Mouse (Mus musculus) right cerebral cortex, adult 2 months (tissue): Measurements from ENCODE around the gene Fgfr4.

ENCODE experiments used
- DNase-seq, 2 experiments: peaks; one replicate each; pipeline ENCODE4 v3.0.0; 2021 to 2022; ENCODE audit warnings: low spot score in 2 of 2

The Fgfr4 gene

DNA sequence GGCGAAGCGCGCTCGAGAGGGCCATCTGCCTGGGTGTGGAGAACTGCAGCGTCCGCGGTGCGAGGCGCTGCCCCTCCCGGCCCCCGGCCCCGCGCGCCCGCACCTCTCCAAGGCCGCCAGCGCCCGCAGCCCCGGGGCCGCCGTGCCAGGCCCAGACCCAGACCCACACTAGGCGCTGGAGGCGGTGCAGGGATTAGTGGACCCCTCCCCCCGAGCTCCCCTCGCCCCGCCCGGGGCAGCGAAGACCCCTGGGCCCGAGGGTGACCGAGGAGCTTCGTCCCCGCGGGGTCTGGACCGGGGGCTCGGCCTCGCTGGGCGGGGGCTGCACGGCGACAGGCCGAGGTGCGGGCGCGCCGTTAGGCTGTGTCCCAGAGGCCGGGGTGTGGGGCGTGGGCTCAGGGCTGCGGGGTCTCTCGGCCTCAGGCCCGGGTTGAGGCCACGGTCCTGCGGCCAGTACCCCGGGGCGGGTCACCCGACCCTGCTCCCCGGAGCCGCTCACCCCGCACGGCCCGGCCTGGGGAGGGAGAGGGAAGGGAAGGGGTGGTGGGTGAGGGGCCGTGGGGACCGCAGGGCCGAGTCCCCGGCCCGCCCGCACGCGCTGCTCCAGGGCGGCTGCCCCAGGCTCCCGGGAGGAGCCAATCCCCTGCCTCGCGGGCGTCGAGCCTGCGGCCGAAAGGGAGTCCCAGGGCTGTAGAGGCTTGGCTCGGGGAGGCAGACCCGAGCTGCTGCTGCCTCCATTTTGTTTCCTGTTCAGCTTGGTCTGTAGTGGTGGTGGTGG, 57.9 kb downstream of the Fgfr4 start:
- DNase-seq = peak in 1 of 2 experiments; percentile 28

DNA sequence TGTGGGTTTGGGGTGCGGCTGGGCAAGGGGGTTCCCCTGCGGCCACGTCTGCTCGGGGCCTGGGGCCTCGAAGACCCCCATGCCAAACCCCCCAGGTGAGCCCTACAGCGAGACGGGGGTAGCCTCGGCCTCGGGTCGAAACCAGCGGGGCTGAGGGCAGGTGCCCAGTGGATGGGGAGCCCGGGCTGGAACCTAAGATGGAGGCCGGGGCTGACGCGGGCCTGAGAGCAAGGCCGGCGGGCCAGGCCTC, 58.5 kb downstream of the Fgfr4 start:
- DNase-seq = no peak

DNA sequence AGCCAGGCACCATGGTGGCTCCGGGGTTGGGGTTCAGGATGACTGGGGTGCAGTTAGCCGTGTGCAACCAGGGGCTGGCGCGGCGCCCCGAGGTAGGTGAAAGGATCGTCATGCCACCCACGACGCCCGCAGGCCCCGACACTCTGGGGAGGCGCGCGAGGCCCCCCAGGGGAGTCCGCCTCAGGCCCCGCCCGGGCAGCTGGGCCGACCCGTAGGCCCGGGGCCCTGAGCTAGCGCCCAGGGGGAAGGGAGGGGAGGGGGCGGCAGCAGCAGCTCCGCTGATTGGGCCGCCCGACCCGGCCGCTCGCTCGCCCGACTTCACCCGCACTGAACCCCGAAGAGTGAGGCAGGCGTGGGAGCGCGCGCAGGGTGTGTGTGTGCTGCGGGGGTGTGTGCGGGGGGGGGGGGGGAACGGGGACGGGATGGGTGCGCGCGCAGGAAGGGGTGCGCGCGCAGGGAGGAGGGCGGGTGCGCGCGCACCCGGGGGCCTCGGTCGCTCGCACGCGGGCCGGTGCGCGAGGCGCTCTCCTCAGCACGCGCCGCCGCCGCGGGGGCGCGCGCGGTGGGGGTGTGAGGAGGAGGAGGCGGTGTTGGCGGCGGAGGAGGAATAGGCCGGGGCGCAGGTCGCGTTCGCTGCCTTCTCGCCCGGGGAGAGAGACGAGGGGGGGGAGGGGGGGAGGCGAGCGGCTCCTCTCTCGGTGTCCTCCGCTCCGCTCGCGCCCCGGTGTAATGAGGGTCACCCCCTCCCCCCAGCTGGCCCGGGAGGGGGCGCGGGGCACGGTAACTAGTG, 59.0 kb downstream of the Fgfr4 start:
- peak; percentile 64 to 66 for DNase-seq

DNA sequence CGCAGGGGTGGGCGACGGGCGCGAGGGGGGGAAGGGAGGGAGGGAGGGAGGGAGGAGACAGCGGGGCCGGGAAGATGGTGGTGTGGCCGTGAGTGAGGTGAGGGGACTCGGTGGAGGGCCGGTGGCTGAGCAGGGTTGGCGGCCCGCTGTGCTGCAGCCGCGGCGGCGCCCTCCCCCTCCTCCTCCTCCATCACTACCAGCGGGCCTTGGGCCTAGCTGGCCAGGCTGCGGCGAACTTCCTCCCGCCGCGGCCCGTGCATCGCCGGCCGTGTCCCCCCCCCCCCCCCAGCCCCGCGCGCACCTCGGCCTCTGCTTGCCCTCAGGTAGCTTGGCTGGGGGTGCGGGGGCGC, 59.5 kb downstream of the Fgfr4 start:
- peak in 1 of 2 experiments; percentile 46 for DNase-seq

DNA sequence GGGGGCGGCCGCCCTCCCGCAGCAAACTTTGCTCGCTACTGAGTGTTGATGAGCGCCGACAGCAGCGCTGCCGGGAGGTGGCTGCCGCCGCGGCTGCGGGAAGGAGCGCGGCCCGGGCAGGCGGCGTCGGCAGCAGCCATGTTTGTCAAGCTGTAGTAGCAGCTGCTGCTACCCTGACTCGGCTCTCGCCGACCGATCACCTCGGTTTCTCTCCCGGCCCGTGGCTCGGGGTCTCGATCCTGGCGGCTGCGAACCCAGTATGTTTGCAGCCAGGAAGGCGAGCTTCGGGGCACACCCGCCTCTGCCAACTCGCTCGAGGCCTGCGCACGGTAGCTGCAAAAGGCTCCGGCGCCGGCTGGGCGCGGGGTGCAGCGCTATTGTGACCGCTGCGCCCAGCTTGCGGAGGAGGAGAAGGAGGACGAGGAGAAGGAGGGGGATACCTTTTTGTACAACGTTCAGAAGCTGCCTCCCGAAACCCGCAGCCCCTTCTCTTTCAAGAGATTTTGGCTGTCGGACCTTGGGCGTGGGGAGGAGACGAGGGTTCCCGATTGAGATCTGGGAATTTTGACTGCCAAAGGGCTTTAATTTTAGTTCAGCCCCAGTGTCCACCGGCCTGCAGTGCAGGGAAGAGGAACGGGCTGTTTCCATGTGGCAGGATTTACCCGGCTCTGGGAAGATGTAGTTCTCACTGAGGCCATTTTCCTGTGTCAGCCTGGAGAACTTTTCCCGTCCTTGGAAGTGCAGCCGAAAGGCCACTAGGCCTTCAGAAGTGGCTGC, 60.1 kb downstream of the Fgfr4 start:
- DNase-seq = peak; percentile 60 to 70

DNA sequence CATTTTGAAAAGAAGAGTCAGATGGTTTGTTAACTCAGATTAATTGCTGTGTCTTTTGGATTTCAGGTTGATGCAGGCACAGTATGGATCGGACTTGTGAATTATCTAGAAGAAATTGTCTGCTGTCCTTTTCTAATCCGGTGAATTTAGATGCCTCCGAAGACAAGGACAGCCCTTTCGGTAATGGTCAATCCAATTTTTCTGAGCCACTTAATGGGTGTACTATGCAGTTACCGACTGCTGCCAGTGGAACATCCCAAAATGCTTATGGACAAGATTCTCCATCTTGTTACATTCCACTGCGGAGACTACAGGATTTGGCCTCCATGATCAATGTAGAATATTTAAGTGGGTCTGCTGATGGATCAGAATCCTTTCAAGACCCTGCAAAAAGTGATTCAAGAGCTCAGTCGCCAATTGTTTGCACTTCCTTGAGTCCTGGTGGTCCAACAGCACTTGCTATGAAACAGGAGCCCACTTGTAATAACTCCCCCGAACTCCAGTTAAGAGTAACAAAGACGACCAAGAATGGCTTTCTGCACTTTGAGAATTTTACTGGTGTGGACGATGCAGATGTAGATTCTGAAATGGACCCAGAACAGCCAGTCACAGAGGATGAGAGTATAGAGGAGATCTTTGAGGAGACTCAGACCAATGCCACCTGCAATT, 60.8 kb downstream of the Fgfr4 start:
- DNase-seq = no peak
